Mouse (Mus musculus): Measurements from ENCODE around the gene Pou3f3. TPM values are rescaled to one million over a fixed set of nuclear protein-coding genes. Genes with fewer than 3 reads are reported as not detected.

The Pou3f3 gene
- total RNA-seq, 2 experiments from 2014 or later, result not detected

- DNase-seq, result no peak
These were observed 12.1 kb downstream of the Pou3f3 start for GRCm38 (mm10) chr1:42707611-42708130.

GRCm38 (mm10) chr1:42709024-42709423, 13.5 kb downstream of the Pou3f3 start:
- no peak for DNase-seq
- intact Hi-C loops (cut with DNase I), result no loop called here

More at GRCm38 (mm10) chr1:42707611-42708130, 12.1 kb downstream of the Pou3f3 start:
- intact Hi-C loops (cut with DNase I), result no loop called here

GRCm38 (mm10) chr1:42709431-42710160, 14.0 kb downstream of the Pou3f3 start:
- no peak for DNase-seq
- intact Hi-C loops (cut with DNase I), result loop anchor here (5.0 to 10.0 kb wide), 3 partner anchors 815 to 1832 kb away; no protein-coding TSS in a partner anchor

GRCm38 (mm10) chr1:42710234-42710633, 14.7 kb downstream of the Pou3f3 start:
- intact Hi-C loops (cut with DNase I), result loop anchor here (5.0 to 10.0 kb wide), 3 partner anchors 815 to 1833 kb away; no protein-coding TSS in a partner anchor
- DNase-seq, result no peak

- intact Hi-C loops (cut with DNase I), result loop anchor here (5.0 to 10.0 kb wide), 3 partner anchors 816 to 1834 kb away; no protein-coding TSS in a partner anchor
- no peak for DNase-seq
These were observed 15.4 kb downstream of the Pou3f3 start for GRCm38 (mm10) chr1:42710995-42711394.

GRCm38 (mm10) chr1:42711456-42712310, 16.1 kb downstream of the Pou3f3 start:
- DNase-seq, result no peak
- intact Hi-C loops (cut with DNase I), result loop anchor here (5.0 to 10.0 kb wide), 3 partner anchors 817 to 1834 kb away; no protein-coding TSS in a partner anchor

- intact Hi-C loops (cut with DNase I), result loop anchor here (5.0 to 10.0 kb wide), 3 partner anchors 818 to 1835 kb away; no protein-coding TSS in a partner anchor
These were observed 16.7 kb downstream of the Pou3f3 start for GRCm38 (mm10) chr1:42712311-42712690.

GRCm38 (mm10) chr1:42713104-42713932, 17.8 kb downstream of the Pou3f3 start:
- DNase-seq, result no peak
- intact Hi-C loops (cut with DNase I), result loop anchor here (5.0 to 10.0 kb wide), 3 partner anchors 819 to 1836 kb away; no protein-coding TSS in a partner anchor

More at GRCm38 (mm10) chr1:42712311-42712690, 16.7 kb downstream of the Pou3f3 start:
- DNase-seq, result no peak

- intact Hi-C loops (cut with DNase I), result loop anchor here (5.0 to 10.0 kb wide), 3 partner anchors 819 to 1837 kb away; no protein-coding TSS in a partner anchor
These were observed 18.7 kb downstream of the Pou3f3 start for GRCm38 (mm10) chr1:42714016-42714931.

GRCm38 (mm10) chr1:42718549-42718948, 23.0 kb downstream of the Pou3f3 start:
- intact Hi-C loops (cut with DNase I), result loop anchor here (10.0 kb wide), 2 partner anchors 824 to 1444 kb away; no protein-coding TSS in a partner anchor

More at GRCm38 (mm10) chr1:42714016-42714931, 18.7 kb downstream of the Pou3f3 start:
- no peak for DNase-seq

GRCm38 (mm10) chr1:42721353-42721752, 25.8 kb downstream of the Pou3f3 start:
- no peak for DNase-seq
- intact Hi-C loops (cut with DNase I), result no loop called here

More at GRCm38 (mm10) chr1:42718549-42718948, 23.0 kb downstream of the Pou3f3 start:
- DNase-seq, result no peak

- intact Hi-C loops (cut with DNase I), result no loop called here
- DNase-seq, result no peak
These were observed 28.3 kb downstream of the Pou3f3 start for GRCm38 (mm10) chr1:42723769-42724300.

- no peak for DNase-seq
- intact Hi-C loops (cut with DNase I), result no loop called here
These were observed 29.3 kb downstream of the Pou3f3 start for GRCm38 (mm10) chr1:42724881-42725280.

GRCm38 (mm10) chr1:42727161-42727560, 31.6 kb downstream of the Pou3f3 start:
- intact Hi-C loops (cut with DNase I), result no loop called here
- no peak for DNase-seq

GRCm38 (mm10) chr1:42727676-42728075, 32.1 kb downstream of the Pou3f3 start:
- DNase-seq, result no peak
- intact Hi-C loops (cut with DNase I), result no loop called here

GRCm38 (mm10) chr1:42741383-42742241, 46.0 kb downstream of the Pou3f3 start:
- DNase-seq, result no peak
- intact Hi-C loops (cut with DNase I), result no loop called here

GRCm38 (mm10) chr1:42742242-42742560, 46.6 kb downstream of the Pou3f3 start:
- DNase-seq, result no peak
- intact Hi-C loops (cut with DNase I), result no loop called here

All from heart, postnatal 14 days (tissue).